Mouse (Mus musculus) liver, adult (tissue): ENCODE measurements around the gene Sp100.

Experiments used
- GATA4 ChIP-seq: IDR thresholded peaks from 2 replicates; pipeline ENCODE4 v1.6.1; 2014; ENCODE audit warnings: mild to moderate bottlenecking, low read length; ENCODE audit not compliant: insufficient replicate concordance

The Sp100 gene

GRCm38 (mm10) chr1:85716447-85717027 is 66.7 kb downstream of the Sp100 start:
- TF ChIP-seq GATA4, result no peak

DNA sequence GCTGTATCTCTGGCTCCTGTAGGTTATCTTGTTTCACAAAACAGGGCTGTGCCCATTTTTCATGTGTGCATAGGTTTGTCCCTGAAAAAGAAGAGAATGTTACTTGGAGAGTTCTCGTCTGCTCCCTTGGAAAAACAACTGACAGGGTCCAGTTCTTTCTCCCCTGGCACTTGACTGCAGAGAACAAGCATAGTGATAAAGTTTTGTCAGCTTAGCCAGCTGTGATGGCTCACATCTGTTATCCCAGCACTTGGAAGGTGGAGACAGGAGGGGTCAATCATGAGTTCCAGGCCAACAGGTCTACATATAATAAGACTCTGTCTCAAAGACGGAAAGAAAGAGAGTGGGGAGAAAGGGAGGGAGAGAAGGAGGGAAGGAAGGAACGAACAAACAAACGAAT is 69.3 kb downstream of the Sp100 start:
- no peak for TF ChIP-seq GATA4

- no peak for TF ChIP-seq GATA4
Observed at GRCm38 (mm10) chr1:85720220-85720893, 70.6 kb downstream of the Sp100 start.

DNA sequence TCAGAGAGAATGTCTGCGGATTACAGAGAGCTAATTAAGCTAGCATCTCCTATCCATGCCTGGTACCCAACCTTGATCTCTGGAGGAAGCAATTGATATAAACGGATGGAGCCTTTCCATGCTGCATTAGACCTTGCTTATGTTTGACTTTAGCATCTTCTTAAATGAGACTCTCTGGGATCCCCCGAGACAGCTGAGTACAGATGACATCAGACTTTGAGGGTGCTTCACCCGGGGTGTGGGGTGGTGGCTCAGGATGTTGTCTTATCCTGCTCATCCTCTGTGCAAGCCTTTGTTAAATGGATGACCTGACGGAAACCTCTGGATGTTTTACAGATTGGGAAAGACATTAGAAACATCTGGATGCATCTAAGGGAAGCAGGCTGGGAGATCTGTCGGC is 80.7 kb downstream of the Sp100 start:
- TF ChIP-seq GATA4, result no peak

- no peak for TF ChIP-seq GATA4
Observed at GRCm38 (mm10) chr1:85732581-85732980, 82.8 kb downstream of the Sp100 start.

DNA sequence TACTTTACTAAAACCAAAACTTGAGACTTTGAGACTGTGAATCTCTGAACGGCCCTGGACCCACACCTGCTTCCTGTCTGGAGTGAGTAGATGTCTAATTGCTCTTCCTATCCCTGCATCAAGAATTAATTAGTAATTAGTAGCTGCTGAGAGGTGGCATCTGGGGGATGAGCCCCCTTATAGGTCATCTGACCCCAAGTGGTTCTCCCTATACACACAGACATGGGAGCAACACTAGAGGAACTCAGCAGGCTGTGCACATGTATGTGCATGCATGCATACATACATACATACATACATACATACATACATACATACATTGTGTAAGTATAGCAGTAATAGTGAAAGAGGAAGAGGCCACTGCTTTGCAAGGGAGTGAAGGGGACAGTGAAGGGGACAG is 84.7 kb downstream of the Sp100 start:
- TF ChIP-seq GATA4, result no peak

GRCm38 (mm10) chr1:85735463-85736123 is 85.8 kb downstream of the Sp100 start:
- TF ChIP-seq GATA4, result no peak

DNA sequence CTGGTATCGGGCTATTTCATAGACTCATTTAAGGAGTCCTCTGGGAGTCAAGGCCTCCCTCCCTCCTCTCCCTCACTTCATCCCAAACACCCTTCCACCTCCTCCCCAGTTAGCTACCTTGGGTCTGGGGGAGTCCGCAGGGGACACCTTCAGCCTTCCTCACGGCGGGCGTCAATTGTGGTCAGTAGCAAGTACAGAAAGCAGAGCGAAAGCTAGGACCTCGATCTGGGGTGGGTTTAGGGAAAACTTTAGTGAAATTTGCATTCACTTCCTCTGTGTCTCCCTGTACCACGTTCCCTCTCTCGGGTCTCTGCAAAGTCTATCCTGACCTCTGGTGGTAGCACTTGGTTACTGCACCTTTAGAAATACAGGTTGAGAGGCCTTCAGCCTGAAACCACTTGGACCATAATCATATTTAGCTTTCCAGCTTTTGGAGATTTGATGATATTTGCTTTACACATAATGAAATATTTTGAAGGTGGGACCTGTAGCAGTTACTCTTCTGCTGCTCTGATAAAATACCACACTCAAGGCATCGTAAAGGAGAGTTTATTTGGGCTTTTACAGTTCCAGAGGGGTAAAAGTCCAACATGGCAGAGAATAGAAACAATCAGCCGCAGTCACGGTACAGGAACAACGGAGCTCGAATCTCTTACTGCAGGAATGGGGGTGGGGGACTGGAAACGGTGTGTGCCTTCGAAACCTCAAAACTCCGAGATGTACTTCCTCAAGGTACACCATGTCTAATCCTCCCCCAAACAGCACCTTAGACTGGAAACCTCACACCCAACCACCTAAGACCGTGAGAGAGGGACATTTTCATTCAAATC is 86.8 kb downstream of the Sp100 start:
- TF ChIP-seq GATA4, result no peak

DNA sequence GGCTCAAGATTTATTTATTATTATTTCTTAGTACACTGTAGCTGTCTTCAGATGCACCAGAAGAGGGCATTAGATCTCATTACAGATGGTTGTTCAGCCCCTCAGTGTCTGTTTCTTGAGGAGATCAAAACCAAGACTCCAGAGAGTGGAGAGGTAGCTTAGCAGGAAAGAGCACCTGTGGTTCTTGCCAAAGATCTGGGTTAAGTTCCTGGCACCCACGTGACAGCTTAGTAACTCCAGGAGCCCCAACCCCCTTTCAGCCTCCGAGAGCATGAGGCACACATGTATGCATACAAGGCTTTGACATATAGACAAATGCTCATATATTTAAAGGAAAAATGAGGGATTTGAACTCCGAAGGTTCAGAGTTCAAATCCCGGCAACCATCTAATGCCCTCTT is 89.2 kb downstream of the Sp100 start:
- no peak for TF ChIP-seq GATA4

DNA sequence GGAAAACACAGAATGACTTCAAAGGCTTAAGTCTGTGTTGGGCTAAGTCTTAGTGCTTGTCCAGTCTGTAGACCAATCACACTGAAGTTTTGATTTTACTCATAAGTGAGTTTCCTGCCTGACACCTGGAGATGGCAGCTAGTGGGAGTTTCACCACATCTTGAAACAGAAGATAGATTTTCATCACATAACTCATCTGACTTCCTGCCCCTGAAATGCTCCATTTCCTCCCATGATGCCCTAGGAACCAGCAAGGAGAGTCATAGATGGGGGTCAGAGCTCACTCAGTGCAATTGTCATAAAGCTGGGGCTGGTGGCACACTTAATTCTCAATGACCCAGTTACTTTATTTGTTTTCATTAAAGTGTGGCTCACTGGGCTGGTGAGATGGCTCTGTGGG is 90.0 kb downstream of the Sp100 start:
- TF ChIP-seq GATA4, result no peak

GRCm38 (mm10) chr1:85740923-85741322 is 91.1 kb downstream of the Sp100 start:
- TF ChIP-seq GATA4, result no peak

GRCm38 (mm10) chr1:85742333-85742732 is 92.5 kb downstream of the Sp100 start:
- no peak for TF ChIP-seq GATA4

DNA sequence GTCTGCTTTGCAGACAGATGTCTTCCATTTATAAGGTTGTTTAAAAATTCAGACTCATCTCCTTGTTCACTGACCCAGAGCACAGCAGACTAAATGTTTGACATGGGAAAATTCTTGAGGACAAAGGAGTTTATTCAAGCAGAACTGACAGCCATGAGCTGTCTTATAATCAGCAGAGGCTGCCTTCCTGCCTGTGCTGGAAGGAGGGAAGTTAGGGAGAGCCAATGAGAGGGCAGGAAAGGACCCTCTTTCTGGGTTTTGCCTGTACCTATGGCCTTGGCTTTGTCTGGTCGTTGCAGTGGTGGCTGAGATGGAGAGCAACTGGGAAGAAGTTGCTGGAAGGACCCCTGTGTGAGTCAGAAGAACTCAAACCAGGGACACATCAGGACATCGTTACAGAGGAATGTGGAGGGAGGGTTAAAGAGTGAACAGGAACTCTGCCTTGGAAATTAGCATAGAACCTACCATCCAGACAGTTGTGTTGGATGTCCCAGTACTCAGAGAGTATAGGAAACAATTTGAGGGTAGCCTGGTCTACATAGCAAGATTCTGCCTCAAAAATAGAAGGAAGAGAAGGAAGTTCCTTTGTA is 93.2 kb downstream of the Sp100 start:
- TF ChIP-seq GATA4, result no peak

- TF ChIP-seq GATA4, result no peak
Observed at GRCm38 (mm10) chr1:85744539-85744938, 94.8 kb downstream of the Sp100 start.

- TF ChIP-seq GATA4, result no peak
Observed at GRCm38 (mm10) chr1:85746511-85746910, 96.7 kb downstream of the Sp100 start.
